Mouse (Mus musculus): ENCODE measurements around the gene Gtdc1. TPM values are rescaled to one million over a fixed set of nuclear protein-coding genes. Genes with fewer than 3 reads are reported as not detected.

Gtdc1 gene
- total RNA-seq, 2 experiments from 2014 or later, result 33.5 to 38.5 TPM

DNA sequence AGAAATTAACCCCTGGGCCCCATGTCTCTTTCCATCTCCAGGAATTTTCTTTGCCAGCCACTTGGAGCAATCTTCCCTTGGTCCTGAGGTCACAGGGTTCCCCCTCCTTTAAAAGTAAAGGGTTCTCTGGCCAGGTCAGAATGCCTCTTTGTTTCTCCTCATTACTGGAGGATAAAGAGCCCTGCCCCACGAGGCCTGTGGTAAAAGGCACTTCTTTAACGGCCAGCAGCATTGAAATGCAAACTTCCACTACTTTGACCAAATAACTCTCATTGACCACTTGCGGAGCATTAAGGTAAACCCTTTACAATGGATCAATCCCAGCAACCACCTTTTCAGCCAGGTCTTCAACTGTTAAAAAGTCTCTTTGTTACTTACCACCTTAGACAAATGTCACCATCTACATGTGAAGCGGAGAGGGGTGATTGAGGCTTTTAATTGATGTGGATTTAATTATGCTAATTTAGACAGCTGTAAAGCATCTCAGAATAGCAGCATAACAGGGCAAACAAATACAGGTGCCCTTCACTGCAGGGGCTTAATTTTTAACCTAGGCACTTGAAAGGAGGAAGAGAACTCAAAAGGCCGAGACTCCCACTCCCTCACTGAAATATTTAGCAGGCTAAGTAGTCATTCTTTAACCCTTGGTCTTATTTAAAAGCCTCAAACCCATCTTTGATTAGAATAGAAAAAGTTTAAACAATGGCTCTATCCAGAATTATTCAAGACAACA, 402.1 kb downstream of the Gtdc1 start:
- DNase-seq, result no peak

DNA sequence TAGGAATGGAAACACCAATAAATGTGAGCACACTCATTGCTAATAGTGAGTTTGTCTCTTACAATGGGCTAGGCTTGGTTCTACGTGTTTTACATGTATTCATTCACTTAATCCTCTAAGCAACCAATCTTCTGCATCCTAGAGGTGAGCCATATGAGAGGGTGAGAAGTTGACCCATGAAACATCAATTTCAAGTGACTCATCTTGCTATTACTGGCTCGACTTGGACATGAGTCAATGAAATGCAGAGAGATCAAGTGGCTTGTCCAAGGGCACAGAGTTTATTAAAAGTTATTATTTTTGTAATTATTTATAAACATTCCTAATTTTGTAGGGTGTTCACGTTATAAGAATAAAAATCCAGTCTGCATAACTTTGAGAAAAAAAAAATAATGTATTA, 408.2 kb downstream of the Gtdc1 start:
- DNase-seq, result no peak

DNA sequence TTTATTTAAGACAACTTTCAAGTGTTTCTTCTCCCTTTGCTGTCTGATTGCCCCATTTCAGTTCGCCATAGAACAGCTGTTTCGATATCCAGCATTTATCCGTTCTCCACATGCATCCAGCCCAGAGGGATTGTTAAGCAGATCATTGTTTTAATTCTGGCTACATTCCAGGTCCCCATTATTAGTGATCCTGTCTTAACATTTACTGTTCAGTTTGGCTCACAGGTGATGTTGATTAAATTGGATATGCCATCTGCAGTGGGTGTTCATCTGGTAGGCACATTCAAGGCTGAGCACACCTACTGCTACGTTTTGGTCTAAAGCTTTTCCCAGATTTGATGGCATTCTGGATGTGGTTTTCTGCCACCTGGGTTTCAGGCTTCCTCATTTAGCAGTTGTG, 409.4 kb downstream of the Gtdc1 start:
- DNase-seq, result no peak

Other genes starting within 250 kb of the Gtdc1 start
- 10 to 100 TPM; 59.7 to 66.5 TPM for gene Zeb2, start 189.7 kb upstream of the Gtdc1 start, total RNA-seq (2021)